Mouse (Mus musculus) myocyte (in vitro differentiated cells): ENCODE measurements around the gene Patl2. TPM values are rescaled to one million over a fixed set of nuclear protein-coding genes. Genes with fewer than 3 reads are reported as not detected.

Source experiments
- H3K27me3 ChIP-seq: one replicate; pipeline ENCODE4 v1.6.1; 2011; ENCODE audit not compliant: control insufficient read depth, insufficient read depth, insufficient read length
- H3K36me3 ChIP-seq: one replicate; pipeline ENCODE4 v1.6.1; 2011; ENCODE audit not compliant: control insufficient read depth, insufficient read depth
- H3K4me2 ChIP-seq: one replicate; pipeline ENCODE4 v1.6.1; 2011; ENCODE audit warnings: low read depth, control low read depth
- H3K4me3 ChIP-seq: one replicate; pipeline ENCODE4 v1.5.1; 2011; ENCODE audit warnings: mild to moderate bottlenecking, control low read depth, moderate library complexity
- H3K79me2 ChIP-seq: one replicate; pipeline ENCODE4 v1.6.1; 2011; ENCODE audit not compliant: control insufficient read depth, insufficient read depth
- H3ac ChIP-seq: one replicate; pipeline ENCODE4 v1.6.1; 2011; ENCODE audit not compliant: control insufficient read depth, insufficient read length
- CEBPB ChIP-seq: IDR thresholded peaks from 2 replicates; pipeline ENCODE4 v1.6.1; 2011; ENCODE audit warnings: mild to moderate bottlenecking, moderate library complexity; ENCODE audit not compliant: poor library complexity, insufficient read depth, severe bottlenecking
- E2F4 ChIP-seq: IDR thresholded peaks from one replicate; pipeline ENCODE4 v1.6.1; 2011; ENCODE audit warnings: mild to moderate bottlenecking, control low read depth, moderate library complexity; ENCODE audit not compliant: insufficient read depth
- MAX ChIP-seq: IDR thresholded peaks from one replicate; pipeline ENCODE4 v1.6.1; 2011; ENCODE audit warnings: low read depth, mild to moderate bottlenecking, control low read depth
- MYOD1 ChIP-seq, 3 experiments: IDR thresholded peaks; one replicate each; pipeline ENCODE4 v1.6.1; 2011; ENCODE audit warnings: control low read depth in 2 of 3, low read depth in 2 of 3, mild to moderate bottlenecking in 2 of 3, moderate library complexity in 1 of 3; ENCODE audit not compliant: insufficient read length in 2 of 3, control insufficient read depth in 1 of 3
- MYOG ChIP-seq, 3 experiments: IDR thresholded peaks; one replicate each; pipeline ENCODE4 v1.6.1; 2011; ENCODE audit warnings: control low read depth in 2 of 3, low read depth in 2 of 3, mild to moderate bottlenecking in 2 of 3; ENCODE audit not compliant: insufficient read length in 2 of 3, control insufficient read depth in 1 of 3, insufficient read depth in 1 of 3
- POLR2A ChIP-seq: IDR thresholded peaks from one replicate; pipeline ENCODE4 v1.6.1; 2011; ENCODE audit warnings: low read depth, mild to moderate bottlenecking, control low read depth, moderate library complexity; ENCODE audit not compliant: insufficient read length
- REST ChIP-seq: IDR thresholded peaks from one replicate; pipeline ENCODE4 v1.6.1; 2011; ENCODE audit warnings: mild to moderate bottlenecking, control low read depth, moderate library complexity; ENCODE audit not compliant: insufficient read depth, insufficient read length
- SRF ChIP-seq: IDR thresholded peaks from one replicate; pipeline ENCODE4 v1.6.1; 2011; ENCODE audit warnings: low read depth; ENCODE audit not compliant: control insufficient read depth, insufficient read length
- TCF12 ChIP-seq: IDR thresholded peaks from one replicate; pipeline ENCODE4 v1.6.1; 2011; ENCODE audit warnings: mild to moderate bottlenecking, control low read depth; ENCODE audit not compliant: poor library complexity, insufficient read depth, severe bottlenecking
- TCF3 ChIP-seq: IDR thresholded peaks from one replicate; pipeline ENCODE4 v1.6.1; 2011; ENCODE audit warnings: low read depth, control low read depth; ENCODE audit not compliant: insufficient read length
- USF1 ChIP-seq: IDR thresholded peaks from one replicate; pipeline ENCODE4 v1.6.1; 2011; ENCODE audit warnings: low read depth, mild to moderate bottlenecking, control low read depth, moderate library complexity
- polyA plus RNA-seq: library from polyadenylated mRNA; unstranded; fragments of >200 nt; fragmentation: generic; extraction: Trizol; gene quantifications from one replicate; pipeline ENCODE4 v1.2.1, GENCODE M21; 2012; ENCODE audit warnings: missing spikeins

Patl2 gene
- polyA plus RNA-seq, 1 experiment, result 0.07 TPM

DNA sequence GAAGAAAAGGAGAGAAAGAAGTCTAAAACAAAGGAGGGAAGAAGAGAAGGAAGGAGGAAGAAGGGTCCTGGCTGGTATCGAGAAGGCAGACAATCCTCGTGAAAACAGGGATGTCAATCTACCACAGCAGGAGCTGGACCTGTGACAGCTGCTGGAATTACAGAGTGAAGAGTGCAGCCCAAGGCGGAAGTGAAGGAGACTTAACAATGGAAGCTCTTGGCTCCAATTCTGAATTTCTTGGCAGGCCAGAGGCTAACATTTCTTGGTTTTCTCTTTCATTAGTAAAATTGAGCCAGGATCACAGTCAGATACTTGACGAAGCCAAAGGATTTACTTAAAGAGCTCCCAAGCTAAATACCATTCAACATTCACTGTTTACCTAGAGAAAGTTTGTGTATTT, 99.5 kb downstream of the Patl2 start:
- H3K79me2 ChIP-seq, result no peaks in the 10 kb centered on the region

DNA sequence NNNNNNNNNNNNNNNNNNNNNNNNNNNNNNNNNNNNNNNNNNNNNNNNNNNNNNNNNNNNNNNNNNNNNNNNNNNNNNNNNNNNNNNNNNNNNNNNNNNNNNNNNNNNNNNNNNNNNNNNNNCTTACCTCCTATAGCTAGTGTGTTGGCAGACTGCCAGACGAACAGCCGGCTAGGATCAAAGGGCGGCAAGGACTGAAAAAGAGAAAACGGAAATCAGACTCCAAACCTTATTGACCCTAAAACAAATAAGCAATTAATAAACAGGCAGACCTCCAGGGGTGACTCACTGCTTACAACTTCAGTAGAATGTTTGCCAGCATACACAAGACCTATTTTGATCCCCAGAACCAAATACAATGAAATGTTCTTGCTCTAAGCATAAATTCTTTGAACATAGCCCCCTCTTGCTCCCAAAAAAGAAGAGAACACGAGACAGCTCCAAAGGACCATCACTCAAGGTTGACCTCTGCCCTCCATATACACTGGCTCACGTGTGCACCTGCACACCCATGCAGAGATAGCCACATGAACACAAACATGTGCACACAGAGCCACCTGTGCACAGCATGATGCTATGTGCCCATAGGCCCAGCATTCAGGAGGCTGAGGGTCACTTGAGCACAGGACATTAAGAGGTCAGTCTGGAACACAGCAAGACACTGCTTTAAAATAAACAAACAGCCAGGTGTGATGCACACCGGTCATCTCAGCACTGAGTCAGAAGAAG, 104.1 kb downstream of the Patl2 start:
- H3K4me2 ChIP-seq, result no peak overlapping the region
- H3K4me3 ChIP-seq, result no peak overlapping the region
- no peaks in the 10 kb centered on the region for H3K79me2 ChIP-seq
- no peak for TF ChIP-seq TCF12
- no peak for TF ChIP-seq SRF
- no peak overlapping the region for H3ac ChIP-seq
- no peaks in the 10 kb centered on the region for H3K27me3 ChIP-seq
- peaks cover 22% of the 10 kb centered on the region for H3K36me3 ChIP-seq

More for the DNA sequence above, 99.5 kb downstream of the Patl2 start:
- no peak overlapping the region for H3K4me3 ChIP-seq
- no peak overlapping the region for H3K4me2 ChIP-seq
- peaks cover 15% of the 10 kb centered on the region for H3K36me3 ChIP-seq
- no peaks in the 10 kb centered on the region for H3K27me3 ChIP-seq
- TF ChIP-seq POLR2A (no peak), MYOD1 (IDR thresholded peaks at IDR 0.05; ENCODE audit: control insufficient read depth in 1 of 3, insufficient read length in 2 of 3, low read depth in 2 of 3) (no peak), MYOG (IDR thresholded peaks at IDR 0.05; ENCODE audit: control insufficient read depth in 1 of 3, insufficient read depth in 1 of 3, insufficient read length in 2 of 3, low read depth in 2 of 3) (no peak), USF1 (no peak), TCF3 (no peak), SRF (no peak), E2F4 (no peak), MAX (no peak), CEBPB (no peak), TCF12 (no peak), REST (no peak)
- H3ac ChIP-seq, result no peak overlapping the region

Other genes starting within 250 kb of the Patl2 start
- 3.7 TPM for gene Ctdspl2, start 230.2 kb downstream of the Patl2 start, polyA plus RNA-seq
- gene Mageb3, start 230.1 kb downstream of the Patl2 start, polyA plus RNA-seq, result 0.01 TPM
- gene Eif3j1, start 157.6 kb downstream of the Patl2 start, polyA plus RNA-seq, result 6.1 TPM
- 5.8 TPM for gene Spg11, start 67.8 kb downstream of the Patl2 start, polyA plus RNA-seq
- 321 TPM for gene B2m, start 38.5 kb downstream of the Patl2 start, polyA plus RNA-seq
- gene Trim69, start 25.5 kb downstream of the Patl2 start, polyA plus RNA-seq, result 0.04 TPM
- not detected for gene Terb2, start 83 bp upstream of the Patl2 start, polyA plus RNA-seq
- gene Sord, start 48.6 kb upstream of the Patl2 start, polyA plus RNA-seq, result 18.5 TPM
- 0.12 TPM for gene Duox2, start 112.3 kb upstream of the Patl2 start, polyA plus RNA-seq
- not detected for gene Duoxa2, start 112.7 kb upstream of the Patl2 start, polyA plus RNA-seq
- gene Duoxa1, start 127.5 kb upstream of the Patl2 start, polyA plus RNA-seq, result 2.6 TPM
- 0.10 TPM for gene Duox1, start 129.5 kb upstream of the Patl2 start, polyA plus RNA-seq
- gene Shf, start 183.0 kb upstream of the Patl2 start, polyA plus RNA-seq, result 48.5 TPM
- not detected for gene Slc28a2, start 240.3 kb upstream of the Patl2 start, polyA plus RNA-seq